Mouse (Mus musculus) G1E (cell line): ENCODE data around the gene Gga1.

Source experiments
- CTCF ChIP-seq: IDR thresholded peaks from 2 replicates; pipeline ENCODE4 v1.5.1; 2012; ENCODE audit warnings: low read depth, low read length, inconsistent platforms, mixed read lengths
- GATA1 ChIP-seq: IDR thresholded peaks from 2 replicates; pipeline ENCODE4 v1.6.1; 2012; ENCODE audit warnings: borderline replicate concordance, low read length, inconsistent platforms, mixed read lengths
- POLR2AphosphoS5 ChIP-seq: IDR thresholded peaks from 2 replicates; pipeline ENCODE4 v1.6.1; 2012; ENCODE audit warnings: low read depth, low read length, inconsistent platforms; ENCODE audit not compliant: insufficient replicate concordance
- TAL1 ChIP-seq: conservative IDR thresholded peaks from 2 replicates; pipeline ENCODE4 v1.6.1; 2012; ENCODE audit warnings: low read depth, low read length, inconsistent platforms, mixed read lengths

- TF ChIP-seq CTCF (no peak), POLR2AphosphoS5 (no peak), TAL1 (no peak), GATA1 (no peak)
These were observed 22.4 kb downstream of the Gga1 start, which contains the start of gene Gm49510 for GRCm38 (mm10) chr15:78899409-78899739.
